Mouse (Mus musculus): ENCODE data around the gene Ppp1r9a. TPM values are rescaled to one million over a fixed set of nuclear protein-coding genes. Genes with fewer than 3 reads are reported as not detected.

The Ppp1r9a gene
- 55.2 TPM for polyA plus RNA-seq (2014; fragmentation: Illumina TruSeq; extraction: RNeasy Lipid Tissue Mini Kit (QIAGEN cat#74804); ENCODE audit: low read depth, low replicate concordance)

GRCm38 (mm10) chr6:4902674-4903324, at the start of gene Ppp1r9a:
TSS of gene Ppp1r9a (plus strand) at chr6:4902917.

GRCm38 (mm10) chr6:5193693-5194092, 291.0 kb downstream of the Ppp1r9a start, which contains the start of gene Pon1:
TSS of gene Pon1 (minus strand) at chr6:5193946.

Other genes starting within 250 kb of the Ppp1r9a start
- gene Sgce, start 155.7 kb upstream of the Ppp1r9a start, polyA plus RNA-seq (2014; fragmentation: Illumina TruSeq; extraction: RNeasy Lipid Tissue Mini Kit (QIAGEN cat#74804); ENCODE audit: low read depth, low replicate concordance): 183 TPM
- gene Peg10, start 155.6 kb upstream of the Ppp1r9a start, polyA plus RNA-seq (2014; fragmentation: Illumina TruSeq; extraction: RNeasy Lipid Tissue Mini Kit (QIAGEN cat#74804); ENCODE audit: low read depth, low replicate concordance): 635 TPM

Measured in adrenal gland, adult 10 weeks (tissue).